Comparison of ENCODE assay signal across 8 mouse cellular contexts in genomic region chr5:77803562-77803961, GRCm38 (mm10).
DNase-seq lines count a peak whose midpoint lies in the region; ATAC-seq lines count a peak whose summit lies in the region.

No protein-coding gene starts in this region.

- 45% methylated on average over 6 of the region's 6 CpGs for WGBS in heart, embryonic 12.5 days
- 53% methylated on average over 6 of the region's 6 CpGs for WGBS in embryonic facial prominence, embryonic 14.5 days
- WGBS in neural tube, embryonic 11.5 days = 50% methylated on average over 6 of the region's 6 CpGs

- no peak overlapping the region for H3K27ac ChIP-seq in heart, embryonic 12.5 days (ENCODE audit: poor library complexity, severe bottlenecking)
- no peak overlapping the region for H3K27ac ChIP-seq in embryonic facial prominence, embryonic 14.5 days (replicated peaks; ENCODE audit: low read depth, low read length)
- H3K27ac ChIP-seq in neural tube, embryonic 11.5 days (ENCODE audit: low read depth, low read length) = no peak overlapping the region

- no peak overlapping the region for H3K9ac ChIP-seq in heart, embryonic 12.5 days
- no peak overlapping the region for H3K9ac ChIP-seq in embryonic facial prominence, embryonic 14.5 days (ENCODE audit: low read depth, low read length)
- H3K9ac ChIP-seq in neural tube, embryonic 11.5 days (ENCODE audit: low read length) = no peak overlapping the region

- peak overlapping the region; percentile 40 for H3K4me2 ChIP-seq in heart, embryonic 12.5 days
- H3K4me2 ChIP-seq in embryonic facial prominence, embryonic 14.5 days (ENCODE audit: low read depth, low read length) = peak overlapping the region; percentile 23; the same call in 1 of the 2 replicates
- H3K4me2 ChIP-seq in neural tube, embryonic 11.5 days (ENCODE audit: low read depth) = no peak overlapping the region

- no peak for ATAC-seq in heart, embryonic 12.5 days (ENCODE audit: insufficient number of reproducible peaks, low FRiP score)
- no peak for ATAC-seq in embryonic facial prominence, embryonic 14.5 days (ENCODE audit: low read depth)
- ATAC-seq in neural tube, embryonic 11.5 days (ENCODE audit: insufficient read depth, low FRiP score, low TSS enrichment) = no peak

- intact Hi-C loops in heart, postnatal 25 days (cut with DNase I) = loop anchor here (10.0 kb wide), 1 partner anchor 339 kb away; no protein-coding TSS in a partner anchor
- intact Hi-C loops in left cerebral cortex, postnatal 4 days (cut with DNase I) = loop anchor here (5.0 kb wide), 1 partner anchor 341 kb away; no protein-coding TSS in a partner anchor

- H3K4me1 ChIP-seq in heart, embryonic 12.5 days (replicated peaks) = peaks cover 6% of the 10 kb centered on the region
- H3K4me1 ChIP-seq in embryonic facial prominence, embryonic 14.5 days (ENCODE audit: control insufficient read depth, insufficient read depth, low read length) = no peaks in the 10 kb centered on the region
- peaks cover 3% of the 10 kb centered on the region; the same call in 1 of the 2 replicates for H3K4me1 ChIP-seq in neural tube, embryonic 11.5 days (ENCODE audit: control insufficient read depth, insufficient read depth, low read length)

- H3K9me3 ChIP-seq in heart, embryonic 12.5 days (replicated peaks) = no peaks in the 10 kb centered on the region
- no peaks in the 10 kb centered on the region for H3K9me3 ChIP-seq in embryonic facial prominence, embryonic 14.5 days (ENCODE audit: control insufficient read depth, low read length)
- no peaks in the 10 kb centered on the region for H3K9me3 ChIP-seq in neural tube, embryonic 11.5 days (ENCODE audit: control insufficient read depth, low read length)

- no peaks in the 10 kb centered on the region for H3K27me3 ChIP-seq in heart, embryonic 12.5 days (replicated peaks)
- H3K27me3 ChIP-seq in embryonic facial prominence, embryonic 14.5 days (replicated peaks; ENCODE audit: control insufficient read depth, insufficient read depth, low read length) = no peaks in the 10 kb centered on the region
- H3K27me3 ChIP-seq in neural tube, embryonic 11.5 days (ENCODE audit: control insufficient read depth, insufficient read depth, low read length) = no peaks in the 10 kb centered on the region

- no peaks in the 10 kb centered on the region for H3K36me3 ChIP-seq in heart, embryonic 12.5 days
- H3K36me3 ChIP-seq in embryonic facial prominence, embryonic 14.5 days (ENCODE audit: control insufficient read depth, insufficient read depth, low read length) = no peaks in the 10 kb centered on the region
- no peaks in the 10 kb centered on the region for H3K36me3 ChIP-seq in neural tube, embryonic 11.5 days (ENCODE audit: control insufficient read depth, insufficient read depth, low read length)

- DNase-seq in heart, postnatal 25 days (ENCODE audit: low spot score) = no peak
- peak; percentile 19 for DNase-seq in adrenal gland, adult 2 months
- DNase-seq in embryonic facial prominence, embryonic 14.5 days (ENCODE audit: low spot score) = peak; percentile 35
- DNase-seq in kidney, adult 11 months = peak; percentile 15
- DNase-seq in left cerebral cortex, postnatal 4 days = peak; percentile 68
- DNase-seq in neural tube, embryonic 11.5 days (ENCODE audit: low spot score) = peak; percentile 73
- no peak for DNase-seq in spleen, postnatal 14 days (ENCODE audit: low spot score in 2 of 2)

- H3K4me3 ChIP-seq in heart, embryonic 12.5 days = no peak overlapping the region
- no peak overlapping the region for H3K4me3 ChIP-seq in embryonic facial prominence, embryonic 14.5 days (ENCODE audit: low read depth, low read length)
- no peak overlapping the region for H3K4me3 ChIP-seq in neural tube, embryonic 11.5 days (ENCODE audit: low read depth, low read length)

Comparison
In these comparisons a context has a peak if more than half of its experiments do, and no peak if none do; other contexts are left out.
1. DNase-seq: peak in adrenal gland, adult 2 months (single experiment), embryonic facial prominence, embryonic 14.5 days (single experiment), kidney, adult 11 months (single experiment), left cerebral cortex, postnatal 4 days (single experiment) and neural tube, embryonic 11.5 days (single experiment); none in heart, postnatal 25 days (single experiment) and spleen, postnatal 14 days (0 of 2).